Mouse (Mus musculus) forebrain, embryonic 13.5 days (tissue): ENCODE measurements around the gene Ewsr1. TPM values are rescaled to one million over a fixed set of nuclear protein-coding genes. Genes with fewer than 3 reads are reported as not detected.
A peak's percentile ranks its signal among the peaks of the same experiment; 100 is the strongest.
"Not testable (repeated sequence)": the region's sequence is repeated elsewhere in the genome, so short reads cannot be mapped to it uniquely, and the experiment has no call there.

Source experiments
- ATAC-seq: fragments of 200-750 bp; cut with Nextera tagmentation; 2 replicates; pipeline ENCODE4 v1.8.0; 2017
- H3K27ac ChIP-seq: fragments of 300-500 bp; sonication (generic); 2 replicates; pipeline ENCODE4 v1.5.1; 2015; ENCODE audit warnings: inconsistent platforms, mild to moderate bottlenecking, moderate library complexity
- H3K27me3 ChIP-seq: fragments of 300-500 bp; sonication (generic); 2 replicates; pipeline ENCODE4 v1.6.1; 2015; ENCODE audit warnings: mild to moderate bottlenecking, inconsistent platforms
- H3K36me3 ChIP-seq: fragments of 300-500 bp; sonication (generic); 2 replicates; pipeline ENCODE4 v1.6.1; 2015; ENCODE audit warnings: mild to moderate bottlenecking, inconsistent platforms; ENCODE audit not compliant: poor library complexity, severe bottlenecking
- H3K4me1 ChIP-seq: fragments of 300-500 bp; sonication (generic); 2 replicates; pipeline ENCODE4 v1.6.1; 2015; ENCODE audit warnings: inconsistent platforms
- H3K4me2 ChIP-seq: fragments of 300-500 bp; sonication (generic); 2 replicates; pipeline ENCODE4 v1.6.1; 2015; ENCODE audit warnings: inconsistent platforms, mild to moderate bottlenecking, moderate library complexity
- H3K4me3 ChIP-seq: fragments of 300-500 bp; sonication (generic); 2 replicates; pipeline ENCODE4 v1.5.1; 2015; ENCODE audit warnings: mild to moderate bottlenecking, inconsistent platforms
- H3K9ac ChIP-seq: fragments of 300-500 bp; sonication (generic); 2 replicates; pipeline ENCODE4 v1.6.1; 2015; ENCODE audit warnings: mild to moderate bottlenecking, inconsistent platforms
- H3K9me3 ChIP-seq: fragments of 300-500 bp; sonication (generic); replicated peaks from 2 replicates; pipeline ENCODE4 v1.6.1; 2016; ENCODE audit warnings: inconsistent platforms
- WGBS: fragments of 180-500 bp; shearing (Covaris S2); methylation state at CpG from one replicate; pipeline ENCODE4 v1.1.7; 2015; 5-methylcytosine and 5-hydroxymethylcytosine counted together
- polyA plus RNA-seq: library from polyadenylated mRNA; unstranded; fragments of >200 nt; fragmentation: Nextera tagmentation; extraction: Ambion mirVana; gene quantifications from 2 replicates; pipeline ENCODE4 v1.2.1, GENCODE M21; 2015

The Ewsr1 gene
- polyA plus RNA-seq, 1 experiment from 2014 or later: 808 TPM

- Histone ChIP-seq H3K36me3 (peaks cover 55% of the 10 kb centered on the region), H3K4me2 (no peak overlapping the region), H3K27me3 (no peaks in the 10 kb centered on the region), H3K4me1 (peaks cover 16% of the 10 kb centered on the region), H3K9me3 (no peaks in the 10 kb centered on the region), H3K9ac (no peak overlapping the region), H3K4me3 (no peak overlapping the region), H3K27ac (no peak overlapping the region)
- no peak for ATAC-seq
- 37% methylated on average over 2 of the region's 2 CpGs for WGBS
Measured at GRCm38 (mm10) chr11:5091706-5092105, 7.4 kb downstream of the Ewsr1 start.

- Histone ChIP-seq H3K9me3 (no peaks in the 10 kb centered on the region), H3K36me3 (peaks cover 81% of the 10 kb centered on the region), H3K4me2 (no peak overlapping the region), H3K9ac (no peak overlapping the region), H3K27ac (no peak overlapping the region), H3K4me1 (0 out of 2 replicates have a peak, but pooled peaks cover 5% of the 10 kb centered on the region), H3K4me3 (no peak overlapping the region), H3K27me3 (no peaks in the 10 kb centered on the region)
- no peak for ATAC-seq
- 95% methylated on average over 1 of the region's 1 CpGs for WGBS
Measured at GRCm38 (mm10) chr11:5089147-5089546, 9.9 kb downstream of the Ewsr1 start.

GRCm38 (mm10) chr11:5076843-5077242 lies 22.2 kb downstream of the Ewsr1 start:
- H3K36me3 ChIP-seq: peaks cover 84% of the 10 kb centered on the region
- not testable (repeated sequence) for H3K27ac ChIP-seq, H3K27me3 ChIP-seq, H3K9ac ChIP-seq, H3K4me2 ChIP-seq, ATAC-seq, H3K4me1 ChIP-seq, H3K9me3 ChIP-seq, H3K4me3 ChIP-seq
- WGBS: 86% methylated on average over 4 of the region's 5 CpGs

- peaks cover 89% of the 10 kb centered on the region for H3K36me3 ChIP-seq
Measured at GRCm38 (mm10) chr11:5075760-5076159, 23.3 kb downstream of the Ewsr1 start.

GRCm38 (mm10) chr11:5074882-5075281 lies 24.2 kb downstream of the Ewsr1 start:
- ATAC-seq: no peak

More at GRCm38 (mm10) chr11:5075760-5076159, 23.3 kb downstream of the Ewsr1 start:
- Histone ChIP-seq H3K4me2 (no peak overlapping the region), H3K9ac (no peak overlapping the region), H3K27me3 (no peaks in the 10 kb centered on the region), H3K27ac (no peak overlapping the region), H3K9me3 (no peaks in the 10 kb centered on the region), H3K4me3 (no peak overlapping the region), H3K4me1 (no peaks in the 10 kb centered on the region)
- ATAC-seq: no peak

GRCm38 (mm10) chr11:5068126-5068971 lies 30.7 kb downstream of the Ewsr1 start:
- H3K9ac ChIP-seq: no peak overlapping the region
- H3K4me2 ChIP-seq: no peak overlapping the region
- 85% methylated on average over 9 of the region's 9 CpGs for WGBS
- no peak overlapping the region for H3K4me3 ChIP-seq
- peaks cover 57% of the 10 kb centered on the region for H3K36me3 ChIP-seq
- no peak overlapping the region for H3K27ac ChIP-seq
- peaks cover 16% of the 10 kb centered on the region for H3K4me1 ChIP-seq
- no peak for ATAC-seq
- peaks cover 14% of the 10 kb centered on the region for H3K27me3 ChIP-seq
- no peaks in the 10 kb centered on the region for H3K9me3 ChIP-seq

More at GRCm38 (mm10) chr11:5074882-5075281, 24.2 kb downstream of the Ewsr1 start:
- Histone ChIP-seq H3K4me2 (no peak overlapping the region), H3K4me1 (no peaks in the 10 kb centered on the region), H3K4me3 (no peak overlapping the region), H3K9ac (no peak overlapping the region), H3K36me3 (peaks cover 89% of the 10 kb centered on the region), H3K27me3 (no peaks in the 10 kb centered on the region), H3K27ac (no peak overlapping the region), H3K9me3 (no peaks in the 10 kb centered on the region)
- 72% methylated on average over 4 of the region's 4 CpGs for WGBS

- Histone ChIP-seq H3K36me3 (peaks cover 49% of the 10 kb centered on the region), H3K4me3 (no peak overlapping the region), H3K4me2 (no peak overlapping the region), H3K4me1 (peaks cover 28% of the 10 kb centered on the region), H3K9me3 (no peaks in the 10 kb centered on the region), H3K27me3 (peaks cover 27% of the 10 kb centered on the region), H3K9ac (no peak overlapping the region), H3K27ac (no peak overlapping the region)
- no peak for ATAC-seq
Measured at GRCm38 (mm10) chr11:5067063-5067462, 32.0 kb downstream of the Ewsr1 start.

GRCm38 (mm10) chr11:5065056-5065821 lies 33.8 kb downstream of the Ewsr1 start, which contains the start of gene Gas2l1:
Gas2l1 (minus strand) TSS chr11:5065327.
- ATAC-seq: peak; percentile 89
- no peaks in the 10 kb centered on the region for H3K9me3 ChIP-seq
- H3K27ac ChIP-seq: no peak within 1 kb of the TSS
- H3K9ac ChIP-seq: peak within 1 kb of the TSS; percentile 82
- peaks cover 46% of the 10 kb centered on the region for H3K27me3 ChIP-seq
- H3K4me3 ChIP-seq: peak within 1 kb of the TSS; percentile 69
- H3K4me1 ChIP-seq: peaks cover 41% of the 10 kb centered on the region
- WGBS: under 1% methylated on average over 39 of the region's 50 CpGs
- peaks cover 31% of the 10 kb centered on the region for H3K36me3 ChIP-seq
- H3K4me2 ChIP-seq: peak within 1 kb of the TSS; percentile 87

GRCm38 (mm10) chr11:5064282-5065055 lies 34.6 kb downstream of the Ewsr1 start:
- no peak; the same call in 1 of the 2 replicates for ATAC-seq
- Histone ChIP-seq H3K4me3 (peak overlapping the region; percentile 69), H3K36me3 (peaks cover 25% of the 10 kb centered on the region), H3K9ac (peak overlapping the region; percentile 82), H3K27me3 (peaks cover 53% of the 10 kb centered on the region), H3K4me1 (peaks cover 45% of the 10 kb centered on the region), H3K27ac (no peak overlapping the region), H3K4me2 (peak overlapping the region; percentile 87), H3K9me3 (no peaks in the 10 kb centered on the region)
- 16% methylated on average over 38 of the region's 38 CpGs for WGBS

- Histone ChIP-seq H3K4me2 (peak overlapping the region; percentile 87), H3K4me1 (peaks cover 49% of the 10 kb centered on the region), H3K27me3 (peaks cover 61% of the 10 kb centered on the region), H3K27ac (no peak overlapping the region), H3K9ac (peak overlapping the region; percentile 82; the same call in 1 of the 2 replicates), H3K36me3 (peaks cover 17% of the 10 kb centered on the region), H3K4me3 (peak overlapping the region; percentile 69), H3K9me3 (no peaks in the 10 kb centered on the region)
- 55% methylated on average over 31 of the region's 31 CpGs for WGBS
- no peak for ATAC-seq
Measured at GRCm38 (mm10) chr11:5063561-5064281, 35.3 kb downstream of the Ewsr1 start.

GRCm38 (mm10) chr11:5062860-5063505 lies 36.1 kb downstream of the Ewsr1 start:
- no peak for ATAC-seq

More at GRCm38 (mm10) chr11:5062860-5063505, 36.1 kb downstream of the Ewsr1 start:
- H3K4me1 ChIP-seq: peaks cover 53% of the 10 kb centered on the region
- H3K36me3 ChIP-seq: peaks cover 10% of the 10 kb centered on the region
- 66% methylated on average over 13 of the region's 13 CpGs for WGBS
- H3K9me3 ChIP-seq: no peaks in the 10 kb centered on the region
- peaks cover 67% of the 10 kb centered on the region for H3K27me3 ChIP-seq
- peak overlapping the region; percentile 87 for H3K4me2 ChIP-seq
- H3K27ac ChIP-seq: no peak overlapping the region
- H3K4me3 ChIP-seq: no peak overlapping the region
- H3K9ac ChIP-seq: no peak overlapping the region
